Mouse (Mus musculus): ENCODE measurements around the gene Ifih1. TPM values are rescaled to one million over a fixed set of nuclear protein-coding genes. Genes with fewer than 3 reads are reported as not detected.
A peak's percentile ranks its signal among the peaks of the same experiment; 100 is the strongest.

The Ifih1 gene
- total RNA-seq, 1 experiment from 2014 or later: 27.3 TPM

DNA sequence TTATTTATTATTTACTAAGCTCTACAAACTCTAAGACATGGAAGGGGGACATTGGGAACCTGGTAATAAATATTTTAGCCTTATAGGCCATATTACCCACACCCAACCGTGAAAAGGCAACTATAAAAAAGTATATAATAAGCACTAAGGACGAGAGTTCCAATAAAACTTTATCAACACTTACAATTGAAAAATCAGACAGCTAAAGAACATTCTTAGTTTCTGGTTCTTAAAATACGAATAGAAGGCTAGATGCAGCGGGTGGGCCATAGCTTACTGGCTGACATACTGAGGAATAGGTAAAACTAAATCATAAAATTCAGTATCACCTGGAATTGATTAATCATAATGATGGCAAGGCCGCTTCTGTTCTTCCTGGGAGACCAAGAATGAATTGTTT lies 1.2 kb downstream of the Ifih1 start:
- ATAC-seq (replicated peaks; ENCODE audit: insufficient number of reproducible peaks, low FRiP score, low TSS enrichment, poor library complexity, severe bottlenecking): no peak

- ATAC-seq (replicated peaks; ENCODE audit: insufficient number of reproducible peaks, low FRiP score, low TSS enrichment, poor library complexity, severe bottlenecking): peak; percentile 74
These were observed 2.4 kb downstream of the Ifih1 start for GRCm38 (mm10) chr2:62643405-62644305.

DNA sequence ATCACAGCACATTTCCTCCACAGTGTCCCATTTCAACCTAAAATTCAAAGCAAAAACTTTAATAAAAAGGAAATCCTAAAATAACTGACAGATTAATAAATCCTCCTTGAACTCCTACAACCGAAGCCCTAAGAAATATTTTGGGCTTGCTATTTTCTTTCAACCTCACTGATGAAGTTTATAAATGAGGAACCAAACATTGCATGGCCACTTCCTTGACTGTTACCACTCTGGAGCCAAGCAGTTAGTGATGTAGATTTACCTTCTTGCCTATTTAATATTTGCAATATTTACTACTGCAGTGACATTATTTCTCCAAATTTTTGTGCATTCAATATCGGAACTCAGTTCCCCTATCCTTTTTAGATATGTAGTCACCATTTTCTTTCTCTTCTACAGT lies 6.2 kb downstream of the Ifih1 start:
- ATAC-seq (replicated peaks; ENCODE audit: insufficient number of reproducible peaks, low FRiP score, low TSS enrichment, poor library complexity, severe bottlenecking): no peak

GRCm38 (mm10) chr2:62630446-62630845 lies 15.6 kb downstream of the Ifih1 start:
- 0 out of 2 replicates have a peak, but pooled peaks have one; percentile 49 for ATAC-seq (replicated peaks; ENCODE audit: insufficient number of reproducible peaks, low FRiP score, low TSS enrichment, poor library complexity, severe bottlenecking)

- ATAC-seq (replicated peaks; ENCODE audit: insufficient number of reproducible peaks, low FRiP score, low TSS enrichment, poor library complexity, severe bottlenecking): no peak
These were observed 17.7 kb downstream of the Ifih1 start for GRCm38 (mm10) chr2:62628356-62628755.

GRCm38 (mm10) chr2:62627728-62628127 lies 18.3 kb downstream of the Ifih1 start:
- ATAC-seq (replicated peaks; ENCODE audit: insufficient number of reproducible peaks, low FRiP score, low TSS enrichment, poor library complexity, severe bottlenecking): no peak

DNA sequence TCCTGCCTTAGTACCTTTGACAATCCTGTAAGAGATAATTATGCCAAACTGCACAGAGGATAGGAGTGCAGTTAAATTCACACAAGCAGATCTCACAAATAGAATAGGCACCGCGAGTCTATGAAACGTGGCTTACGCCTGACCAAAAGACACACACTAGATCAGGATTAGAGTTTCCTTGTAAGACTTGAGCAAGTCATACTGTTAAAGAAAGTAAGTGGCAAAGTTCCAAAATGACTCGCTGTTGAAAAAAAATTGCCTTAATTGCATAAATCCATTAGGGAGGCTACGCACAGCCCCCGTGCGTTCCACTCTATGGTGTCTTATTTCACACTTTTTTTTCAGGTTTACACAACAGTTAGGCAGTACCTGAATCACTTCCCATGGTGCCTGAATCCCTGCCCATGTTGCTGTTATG lies 23.0 kb downstream of the Ifih1 start:
- no peak for ATAC-seq (replicated peaks; ENCODE audit: insufficient number of reproducible peaks, low FRiP score, low TSS enrichment, poor library complexity, severe bottlenecking)

- ATAC-seq (replicated peaks; ENCODE audit: insufficient number of reproducible peaks, low FRiP score, low TSS enrichment, poor library complexity, severe bottlenecking): no peak
These were observed 26.4 kb downstream of the Ifih1 start for GRCm38 (mm10) chr2:62619679-62620078.

DNA sequence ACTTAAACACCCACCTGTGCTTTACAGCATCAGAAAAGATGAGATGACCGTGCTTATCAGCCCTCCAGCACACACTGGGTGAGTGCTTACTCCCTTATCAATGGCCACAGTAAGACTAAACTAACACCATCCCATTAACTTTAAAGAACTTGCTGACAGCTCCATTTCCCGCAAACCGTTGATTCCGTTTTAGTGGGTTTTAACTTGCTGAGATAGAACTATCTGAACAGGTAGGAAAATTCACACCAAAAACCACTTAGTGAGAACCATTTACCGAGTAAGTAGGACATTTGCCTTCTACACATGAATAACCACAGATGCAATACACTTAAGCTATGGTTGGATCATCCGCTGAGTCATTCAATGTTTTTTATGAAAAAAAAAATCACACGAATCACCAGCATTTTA lies 27.1 kb downstream of the Ifih1 start:
- ATAC-seq (replicated peaks; ENCODE audit: insufficient number of reproducible peaks, low FRiP score, low TSS enrichment, poor library complexity, severe bottlenecking): no peak

- no peak for ATAC-seq (replicated peaks; ENCODE audit: insufficient number of reproducible peaks, low FRiP score, low TSS enrichment, poor library complexity, severe bottlenecking)
These were observed 32.9 kb downstream of the Ifih1 start for GRCm38 (mm10) chr2:62613133-62613532.

DNA sequence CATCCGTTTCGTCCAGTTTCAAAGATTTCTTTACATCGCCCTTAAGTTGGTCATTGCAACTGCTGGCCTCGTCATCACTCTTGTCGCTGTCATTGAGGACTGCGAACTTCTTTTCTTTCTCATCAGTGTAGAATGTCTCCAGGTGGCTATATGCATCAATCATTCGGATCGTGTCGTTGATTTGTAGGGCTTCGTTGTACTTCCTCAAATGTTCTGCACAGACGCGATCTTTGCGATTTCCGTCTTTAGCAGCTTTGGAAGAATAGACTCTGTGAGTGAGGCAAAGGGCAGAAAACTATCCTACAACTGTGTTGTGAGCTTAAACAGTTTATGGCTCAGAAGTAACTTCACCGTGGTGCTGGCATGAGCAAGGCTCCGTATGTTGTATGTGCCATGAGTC lies 39.9 kb downstream of the Ifih1 start:
- ATAC-seq (replicated peaks; ENCODE audit: insufficient number of reproducible peaks, low FRiP score, low TSS enrichment, poor library complexity, severe bottlenecking): no peak

DNA sequence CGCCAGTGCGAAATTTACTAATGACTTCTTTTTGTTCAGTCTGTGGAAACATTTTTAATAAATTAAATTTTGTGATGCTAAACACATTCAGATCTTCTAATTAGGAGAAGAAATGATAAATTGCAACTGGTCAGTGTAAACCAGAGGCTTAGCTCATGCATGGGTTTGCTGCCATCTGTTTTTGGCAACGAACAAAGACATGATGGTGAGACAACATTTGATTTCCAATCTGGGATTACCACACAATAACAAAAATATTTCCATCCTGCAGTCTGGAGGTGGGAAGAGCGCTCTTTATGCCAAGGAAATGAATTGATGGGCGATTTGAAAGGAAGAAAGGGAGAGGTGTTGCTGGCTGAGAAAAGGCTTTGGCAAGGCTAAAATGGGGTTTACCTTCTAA lies 42.5 kb downstream of the Ifih1 start:
- ATAC-seq (replicated peaks; ENCODE audit: insufficient number of reproducible peaks, low FRiP score, low TSS enrichment, poor library complexity, severe bottlenecking): no peak

GRCm38 (mm10) chr2:62596586-62596985 lies 49.5 kb downstream of the Ifih1 start:
- ATAC-seq (replicated peaks; ENCODE audit: insufficient number of reproducible peaks, low FRiP score, low TSS enrichment, poor library complexity, severe bottlenecking): no peak

- ATAC-seq (replicated peaks; ENCODE audit: insufficient number of reproducible peaks, low FRiP score, low TSS enrichment, poor library complexity, severe bottlenecking): no peak
These were observed 51.6 kb downstream of the Ifih1 start for GRCm38 (mm10) chr2:62594491-62594890.

DNA sequence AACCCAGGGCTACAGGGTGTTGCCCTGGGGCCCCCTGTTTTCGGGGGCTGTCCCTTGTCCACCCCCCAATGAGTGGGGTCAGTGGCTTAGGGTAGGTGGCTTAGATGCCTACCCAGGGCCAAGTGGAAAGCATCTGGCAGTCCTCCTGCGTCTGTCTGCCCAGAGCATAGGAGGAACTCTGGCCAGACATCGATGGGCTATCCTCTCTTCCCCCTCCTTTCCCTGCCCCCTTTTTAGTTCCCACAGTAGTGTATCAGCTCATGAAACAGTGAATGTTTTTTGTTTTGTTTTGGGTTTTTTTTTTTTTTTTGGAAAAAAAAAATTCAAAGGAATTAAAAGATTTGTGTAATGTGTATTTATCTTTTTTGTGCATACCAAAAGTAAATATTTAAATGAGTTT lies 54.5 kb downstream of the Ifih1 start:
- no peak for ATAC-seq (replicated peaks; ENCODE audit: insufficient number of reproducible peaks, low FRiP score, low TSS enrichment, poor library complexity, severe bottlenecking)

DNA sequence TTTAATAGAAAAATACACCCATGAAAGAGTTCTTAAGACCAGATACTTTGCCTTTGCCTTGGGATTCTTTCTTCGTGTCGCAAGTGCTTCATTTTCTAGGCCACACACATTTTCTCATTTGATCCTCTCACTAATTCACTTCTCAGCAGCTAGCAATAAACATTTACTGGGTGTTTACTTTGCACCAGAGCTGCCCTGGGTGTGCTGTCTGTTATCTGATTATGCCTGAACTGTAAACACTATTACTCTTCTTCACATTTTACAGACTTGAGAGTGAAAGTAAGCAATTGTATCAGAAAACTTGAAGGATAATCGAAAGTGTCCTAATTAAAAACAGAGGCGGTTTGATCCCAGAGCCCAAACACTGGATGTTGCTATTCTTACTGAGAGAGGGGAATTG lies 56.7 kb downstream of the Ifih1 start:
- ATAC-seq (replicated peaks; ENCODE audit: insufficient number of reproducible peaks, low FRiP score, low TSS enrichment, poor library complexity, severe bottlenecking): no peak

GRCm38 (mm10) chr2:62585769-62586168 lies 60.3 kb downstream of the Ifih1 start:
- no peak for ATAC-seq (replicated peaks; ENCODE audit: insufficient number of reproducible peaks, low FRiP score, low TSS enrichment, poor library complexity, severe bottlenecking)

DNA sequence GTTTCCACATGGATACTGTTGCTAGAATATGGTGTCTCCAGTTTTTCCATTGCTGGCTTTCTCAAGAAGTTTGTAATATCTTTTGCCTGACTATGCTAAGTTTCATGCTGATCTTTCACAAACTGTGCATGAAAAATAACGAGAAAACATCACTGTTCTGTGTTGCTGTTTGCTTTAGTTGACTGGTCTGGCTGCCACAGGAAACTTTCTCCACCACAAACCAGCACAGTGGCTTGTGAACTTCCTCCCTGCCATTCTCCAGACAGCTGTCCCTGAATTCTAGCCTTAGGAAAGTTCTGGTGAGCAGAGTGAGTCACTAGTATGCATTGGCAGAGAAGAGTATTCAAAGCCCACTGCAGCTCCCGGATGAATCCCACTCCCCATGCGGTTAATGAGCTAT lies 71.1 kb downstream of the Ifih1 start:
- no peak for ATAC-seq (replicated peaks; ENCODE audit: insufficient number of reproducible peaks, low FRiP score, low TSS enrichment, poor library complexity, severe bottlenecking)

- no peak for ATAC-seq (replicated peaks; ENCODE audit: insufficient number of reproducible peaks, low FRiP score, low TSS enrichment, poor library complexity, severe bottlenecking)
These were observed 71.8 kb downstream of the Ifih1 start for GRCm38 (mm10) chr2:62574250-62574649.

GRCm38 (mm10) chr2:62573753-62574159 lies 72.3 kb downstream of the Ifih1 start, which contains the start of gene Fap:
Gene Fap, minus strand, starts transcription at chr2:62574075.
- no peak for ATAC-seq (replicated peaks; ENCODE audit: insufficient number of reproducible peaks, low FRiP score, low TSS enrichment, poor library complexity, severe bottlenecking)

Measured in monocyte, adult 5-6 weeks (primary cell).